Mouse (Mus musculus) gastrocnemius, postnatal 4 days (tissue): ENCODE data around the gene Ccdc144b. TPM values are rescaled to one million over a fixed set of nuclear protein-coding genes. Genes with fewer than 3 reads are reported as not detected.

ENCODE experiments used
- DNase-seq, 2 experiments: peaks; one replicate each; pipeline ENCODE4 v3.0.0; 2021 to 2022; ENCODE audit warnings: low spot score in 2 of 2, mixed read lengths in 2 of 2
- total RNA-seq, 2 experiments: library from RNA; stranded (reverse); gene quantifications; 2 replicates each; pipeline ENCODE4 v1.2.3; 2021

Ccdc144b gene
- total RNA-seq, 2 experiments from 2014 or later, result 0.05 TPM; not detected in 1

GRCm38 (mm10) chr3:35963401-35963800 lies 89.9 kb downstream of the Ccdc144b start:
- DNase-seq, result no peak

GRCm38 (mm10) chr3:35962967-35963366 lies 90.4 kb downstream of the Ccdc144b start:
- no peak for DNase-seq

Other genes with a start within 250 kb of the Ccdc144b start
- 10 to 100 TPM; 64.0 to 69.0 TPM for gene Dcun1d1, start 116.1 kb downstream of the Ccdc144b start, total RNA-seq
- 10 to 100 TPM; 25.9 to 26.9 TPM for gene Mccc1, start 52.9 kb downstream of the Ccdc144b start, total RNA-seq
- 10 to 100 TPM; 27.4 to 32.6 TPM for gene Acad9, start 12.4 kb upstream of the Ccdc144b start, total RNA-seq
- 1 to 10 TPM; 5.9 to 7.2 TPM for gene D3Ertd254e, start 97.5 kb upstream of the Ccdc144b start, total RNA-seq
- gene Qrfpr, start 168.8 kb upstream of the Ccdc144b start, total RNA-seq, result not detected